Mouse (Mus musculus) spleen, adult 18-20 months (tissue): ENCODE measurements at regions not wholly inside any gene's neighbourhood (a gene's known extent, or its start where the extent isn't known, plus 50 kb on each side); places are given as distances from the start of the nearest gene placed in this dataset.

Experiments used
- DNase-seq, 2 experiments: peaks; one replicate each; pipeline ENCODE4 v3.0.0; 2022; ENCODE audit warnings: mixed read lengths in 2 of 2

DNA sequence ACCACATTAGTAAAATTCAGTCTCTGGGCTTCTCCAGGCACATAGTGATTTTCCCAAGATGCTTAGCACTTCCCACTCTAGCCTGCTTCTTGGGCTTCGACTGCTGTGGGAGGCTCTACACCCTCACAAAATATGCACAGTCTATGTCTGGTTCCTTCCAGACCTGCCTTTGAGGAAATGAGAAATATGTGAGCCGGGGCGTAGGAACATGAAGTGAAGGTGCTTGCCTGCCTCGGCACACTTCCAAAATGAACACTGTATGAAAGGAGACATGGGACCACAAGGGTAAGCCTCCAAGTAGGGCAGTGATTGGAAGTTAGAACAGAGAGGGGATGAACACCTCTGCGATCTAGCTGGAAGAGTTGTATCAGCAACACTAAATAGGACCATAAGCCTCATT, 54.5 kb downstream of the Gm10260 start:
- DNase-seq, result no peak

DNA sequence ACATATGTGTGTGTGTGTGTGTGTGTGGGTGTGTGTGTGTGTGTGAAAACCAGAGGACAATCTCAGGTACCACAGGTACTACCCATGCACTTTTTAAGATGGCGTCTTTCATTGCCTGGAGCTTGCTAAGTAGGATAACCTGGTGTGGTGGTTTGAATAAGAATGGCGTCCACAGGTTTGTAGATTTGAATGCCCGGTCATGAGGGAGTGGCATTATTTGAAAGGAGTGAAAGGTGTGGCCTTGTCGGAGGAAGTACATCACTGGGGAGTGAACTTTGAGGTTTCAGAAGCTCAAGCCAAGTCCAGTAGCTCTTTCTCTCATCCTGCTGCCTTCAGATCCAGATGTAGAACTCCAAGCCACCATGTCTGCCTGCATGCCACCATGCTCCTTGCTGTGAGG, 55.9 kb downstream of the Gm10260 start:
- DNase-seq, result no peak

DNA sequence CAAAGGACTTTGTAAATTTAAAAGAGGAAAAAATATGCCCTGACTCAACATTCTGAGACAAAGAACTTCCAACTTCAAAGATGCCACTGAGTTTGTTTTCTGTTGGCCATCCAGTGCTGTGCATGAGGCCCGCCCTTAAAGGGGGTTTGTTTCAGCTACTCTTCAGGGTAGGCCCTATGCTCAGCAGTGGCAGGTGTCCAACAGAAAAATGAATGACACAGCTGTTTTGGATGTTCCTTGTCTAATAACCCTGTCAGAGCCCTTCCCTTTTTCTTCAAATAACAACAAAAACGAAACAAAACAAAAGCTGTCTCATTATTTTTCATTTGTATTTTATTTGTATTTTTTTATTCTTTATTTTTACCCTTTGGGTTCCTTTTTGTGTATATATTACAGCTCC, 61.5 kb downstream of the Gm10260 start:
- DNase-seq, result no peak

DNA sequence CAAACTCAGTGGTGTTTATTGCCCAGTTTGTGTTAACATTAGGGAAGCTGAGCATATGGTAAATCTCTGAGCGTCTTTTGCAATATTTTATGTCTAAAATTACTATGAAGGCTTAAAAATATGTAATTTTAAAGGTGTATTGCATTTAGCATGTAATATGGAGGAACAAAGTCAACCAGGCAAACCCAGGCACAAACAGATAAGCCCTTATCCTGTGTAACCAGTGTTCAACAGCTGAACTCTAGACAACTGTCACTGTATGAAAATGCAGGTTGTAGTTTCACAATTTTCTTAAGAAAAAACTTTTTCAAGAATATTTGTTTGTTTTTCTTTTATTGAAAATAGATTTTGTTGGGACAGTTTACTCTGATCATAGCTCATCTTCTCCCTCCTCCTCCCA, 62.1 kb downstream of the Gm10260 start:
- no peak for DNase-seq

DNA sequence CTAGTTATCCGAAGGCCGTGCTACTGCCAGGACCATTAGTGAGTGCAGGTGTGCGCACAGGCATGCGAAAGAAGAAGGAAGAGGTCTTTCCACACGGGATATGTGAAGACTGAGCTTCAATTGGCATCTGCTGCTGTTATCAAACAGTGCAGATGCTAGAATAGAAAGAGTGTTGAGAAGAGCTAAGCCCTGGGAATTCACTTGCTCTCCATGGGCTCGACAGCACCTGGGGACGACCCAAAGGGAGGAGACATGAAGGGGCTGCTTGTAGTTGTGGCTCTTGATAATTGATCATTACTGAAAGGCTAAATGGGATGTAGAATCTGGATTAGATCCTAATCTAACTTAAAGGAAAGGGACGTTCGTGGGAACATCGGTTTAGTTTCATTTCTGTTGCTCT, 63.2 kb downstream of the Gm10260 start:
- no peak for DNase-seq

DNA sequence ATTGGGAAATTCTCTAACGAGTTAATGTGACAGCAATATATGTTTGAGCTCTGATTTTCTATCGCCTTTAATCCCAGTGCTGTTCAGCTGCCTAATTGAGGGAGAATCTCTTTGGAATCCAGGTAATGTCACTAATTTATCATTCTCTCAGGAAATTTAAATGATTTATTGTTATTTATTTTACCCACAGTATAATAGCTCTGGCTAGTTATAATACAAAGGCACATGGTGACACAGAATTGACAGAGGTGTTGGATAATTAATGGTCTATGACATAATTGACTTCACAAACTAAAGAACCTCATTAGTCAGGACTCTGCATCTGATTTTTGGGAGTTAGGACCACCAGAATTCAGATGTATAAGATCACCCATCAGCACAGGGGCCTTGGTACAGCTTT, 65.4 kb downstream of the Gm10260 start:
- DNase-seq, result no peak

DNA sequence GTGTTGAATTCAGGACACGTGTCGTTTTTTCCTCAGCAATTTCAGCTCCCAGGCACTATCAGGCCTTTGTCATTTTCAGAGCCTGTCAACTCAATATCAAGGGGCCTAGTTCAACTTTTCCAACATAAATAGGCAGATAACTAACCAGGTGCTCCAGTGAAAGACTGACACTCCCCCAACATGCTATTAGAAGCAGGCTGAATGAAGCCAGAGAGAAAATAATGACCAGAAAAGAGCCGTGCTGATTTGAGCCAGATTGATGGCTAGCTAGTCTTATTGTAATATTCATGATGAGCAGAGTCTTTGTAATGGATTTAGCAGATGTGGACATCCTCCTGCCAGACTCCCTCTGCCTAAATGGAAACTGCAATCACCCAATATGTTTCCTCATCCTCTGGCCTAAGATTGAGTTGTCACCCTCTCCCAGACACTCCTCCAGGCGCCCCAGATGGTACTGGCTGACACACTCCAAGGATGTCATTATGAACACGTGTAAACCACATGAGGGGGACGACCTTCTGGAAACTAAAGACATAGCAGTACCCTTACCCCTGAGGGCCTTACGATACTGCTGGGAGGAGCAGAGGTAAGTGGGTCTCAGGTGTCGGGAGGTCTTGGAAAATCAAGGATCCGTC, 66.0 kb downstream of the Gm10260 start:
- no peak for DNase-seq

DNA sequence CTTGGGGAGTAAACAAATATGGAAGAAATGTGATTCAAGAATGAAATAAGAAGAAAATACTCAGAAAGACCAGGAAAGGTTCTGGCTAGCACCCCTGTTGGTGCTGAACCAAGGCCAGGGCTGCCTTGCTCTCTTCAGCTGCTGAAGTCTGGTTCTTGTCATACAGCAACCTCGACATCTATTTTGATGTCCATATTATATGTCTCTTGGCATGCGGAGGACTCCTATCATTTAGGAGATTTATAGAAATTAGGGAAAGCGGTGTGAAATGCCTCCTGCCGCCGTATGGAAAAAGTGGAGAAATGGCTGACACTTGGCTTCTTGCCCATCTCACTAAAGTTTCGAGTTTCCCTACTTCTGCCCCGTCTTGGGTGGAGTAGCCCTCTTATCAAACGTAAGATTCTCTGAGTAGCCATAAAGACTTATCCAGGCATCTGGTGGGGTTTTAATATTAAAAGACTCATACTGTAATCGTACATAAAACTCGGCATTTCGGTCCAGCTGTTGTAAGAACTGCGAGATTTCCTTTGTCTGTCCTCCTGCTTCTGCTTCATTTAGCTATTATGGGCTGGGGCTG, 72.0 kb downstream of the Gm10260 start:
- no peak for DNase-seq

DNA sequence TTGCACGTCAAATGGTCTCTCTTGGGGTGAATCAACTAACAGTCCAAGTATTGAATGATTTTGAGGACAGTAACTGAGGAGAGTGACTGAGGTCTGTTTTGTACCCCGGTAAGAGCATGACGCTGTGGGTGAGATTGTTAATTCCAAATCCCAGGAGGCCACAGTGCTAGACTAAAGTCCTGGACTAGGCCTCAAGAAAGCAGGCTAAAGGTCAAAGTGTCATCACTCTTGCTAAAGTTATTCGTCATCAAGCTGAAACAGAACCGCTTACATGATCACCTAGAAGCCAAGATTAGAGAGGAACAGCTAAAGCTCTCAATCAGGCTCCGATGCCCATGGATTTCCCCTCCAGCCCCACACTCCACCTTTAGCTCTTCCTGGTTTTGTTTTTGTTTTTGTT, 76.6 kb downstream of the Gm10260 start:
- no peak for DNase-seq

DNA sequence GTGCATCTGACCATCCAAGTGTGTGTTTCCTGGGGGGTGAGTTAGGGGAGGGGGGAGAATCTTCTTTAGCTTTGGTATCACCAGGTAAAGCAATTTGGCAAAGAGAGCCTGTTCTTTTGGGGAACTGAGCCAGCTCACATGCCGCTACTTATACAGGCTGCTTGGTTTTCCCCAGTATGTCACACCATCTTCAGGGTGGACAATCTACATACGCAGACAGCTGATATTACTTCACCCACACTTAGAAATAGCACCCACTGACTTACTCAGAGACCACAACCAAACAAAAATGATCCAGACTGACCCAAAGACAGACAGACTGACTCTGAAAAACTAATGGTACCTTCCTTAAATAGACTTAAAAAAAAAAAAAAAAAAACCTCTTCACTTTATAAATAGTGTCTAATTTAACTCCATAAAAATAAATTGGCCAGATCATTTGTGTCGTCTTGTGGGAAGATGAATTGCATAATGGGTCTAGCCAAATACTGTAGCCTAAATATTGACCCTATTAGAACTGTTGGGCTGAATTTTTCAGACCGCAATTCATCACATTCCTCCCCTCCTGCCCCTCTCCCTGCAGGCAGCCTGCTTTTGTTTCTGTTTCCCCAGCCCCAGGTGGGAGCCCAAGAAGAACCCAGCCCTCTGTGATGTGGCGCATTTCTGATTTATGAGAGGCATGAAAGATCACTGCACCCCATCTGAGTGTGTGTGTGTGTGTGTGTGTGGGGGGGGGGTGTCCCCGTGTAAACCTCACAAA, 79.0 kb downstream of the Gm10260 start:
- DNase-seq, result no peak

DNA sequence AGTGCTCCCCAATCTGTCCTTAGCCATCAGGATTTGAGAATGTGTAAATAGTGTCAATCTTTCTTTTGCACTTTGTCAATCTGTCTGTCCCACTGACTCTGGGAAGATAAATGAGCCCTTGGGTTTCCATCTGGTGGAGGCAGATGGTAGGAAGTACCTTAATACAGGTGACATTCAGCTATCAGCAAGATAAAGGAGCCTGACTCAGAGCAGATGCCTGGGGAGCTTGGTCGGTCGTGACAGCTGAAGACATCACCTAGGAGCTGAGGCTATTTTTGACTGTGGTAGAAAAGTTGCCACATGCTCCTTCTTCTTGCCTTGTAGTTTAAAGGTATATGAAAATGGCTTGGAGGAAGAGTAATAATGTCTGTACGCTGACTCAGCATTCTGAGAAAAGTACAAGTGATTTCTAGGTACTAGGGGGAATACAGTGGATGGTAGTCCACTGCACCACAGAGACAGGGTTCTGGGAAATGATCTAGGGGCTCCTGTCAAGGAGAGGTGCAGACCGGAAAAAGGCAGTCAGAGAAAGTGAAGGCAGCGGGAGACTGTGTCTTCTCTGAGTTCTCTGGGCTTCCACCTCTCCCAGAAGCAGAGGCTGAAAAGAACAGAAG, 80.0 kb downstream of the Gm10260 start:
- no peak for DNase-seq

DNA sequence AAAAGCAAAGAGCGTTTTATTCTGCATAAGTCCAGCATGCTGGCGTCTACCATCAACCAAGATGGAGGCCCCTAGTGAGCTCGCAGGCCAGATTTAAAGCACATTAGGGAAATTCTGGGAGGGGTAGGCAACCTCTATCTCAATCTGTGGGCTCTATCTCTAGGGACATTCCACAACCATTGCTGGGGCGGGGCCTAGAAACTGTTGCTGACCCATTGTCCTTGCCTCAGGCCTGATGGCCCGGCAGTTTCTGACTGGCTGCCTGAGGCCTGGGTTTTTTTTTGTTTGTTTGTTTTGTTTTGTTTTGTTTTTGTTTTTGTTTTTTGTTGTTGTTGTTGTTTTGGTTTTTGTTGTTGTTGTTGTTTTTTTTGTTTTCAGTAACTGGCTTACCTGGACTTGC, 81.4 kb downstream of the Gm10260 start:
- DNase-seq, result no peak

DNA sequence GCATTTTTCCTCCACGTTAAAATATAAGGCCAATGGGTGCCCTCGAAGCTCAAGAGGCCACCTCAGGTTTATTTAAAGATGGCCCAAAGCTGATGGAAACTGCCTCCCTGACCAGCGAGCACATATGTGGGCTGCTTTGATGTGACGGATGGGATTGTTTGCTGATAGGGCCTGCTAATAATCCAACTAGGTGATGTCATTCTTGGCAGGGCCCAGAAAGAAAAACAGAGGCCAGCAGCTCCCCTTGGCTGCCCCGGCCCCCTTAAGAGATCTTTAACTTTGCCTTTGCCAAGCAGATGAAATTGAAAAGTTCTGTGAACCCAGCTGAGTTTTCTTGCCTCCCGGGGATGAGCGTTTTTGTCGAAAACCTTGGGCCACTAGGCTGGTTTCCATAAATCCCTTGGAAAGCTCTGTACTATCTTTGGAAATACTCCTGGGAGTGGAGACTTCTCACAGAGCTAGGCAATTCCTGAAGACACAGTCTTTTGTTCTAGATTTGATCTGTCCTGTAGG, 83.8 kb downstream of the Gm10260 start:
- no peak for DNase-seq

DNA sequence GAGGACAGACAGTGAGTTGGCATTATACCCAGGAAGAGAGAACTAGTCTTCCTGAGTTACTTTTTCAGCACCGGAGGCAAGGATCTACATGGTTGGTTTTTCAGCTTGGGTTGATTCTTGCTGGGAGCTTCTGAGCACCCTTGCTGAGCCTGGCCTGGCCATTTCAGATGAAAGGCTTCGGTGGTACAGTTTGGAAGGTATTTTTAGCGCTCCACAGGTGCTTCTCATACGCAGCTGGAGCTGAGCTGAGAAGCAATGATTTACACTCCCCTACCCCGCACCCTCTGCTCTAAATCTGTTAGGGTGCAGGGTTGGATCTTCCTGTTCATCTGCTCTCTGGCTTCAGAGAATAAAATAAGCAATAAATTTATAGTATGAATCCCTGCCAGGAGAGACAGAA, 87.3 kb downstream of the Gm10260 start:
- no peak for DNase-seq

DNA sequence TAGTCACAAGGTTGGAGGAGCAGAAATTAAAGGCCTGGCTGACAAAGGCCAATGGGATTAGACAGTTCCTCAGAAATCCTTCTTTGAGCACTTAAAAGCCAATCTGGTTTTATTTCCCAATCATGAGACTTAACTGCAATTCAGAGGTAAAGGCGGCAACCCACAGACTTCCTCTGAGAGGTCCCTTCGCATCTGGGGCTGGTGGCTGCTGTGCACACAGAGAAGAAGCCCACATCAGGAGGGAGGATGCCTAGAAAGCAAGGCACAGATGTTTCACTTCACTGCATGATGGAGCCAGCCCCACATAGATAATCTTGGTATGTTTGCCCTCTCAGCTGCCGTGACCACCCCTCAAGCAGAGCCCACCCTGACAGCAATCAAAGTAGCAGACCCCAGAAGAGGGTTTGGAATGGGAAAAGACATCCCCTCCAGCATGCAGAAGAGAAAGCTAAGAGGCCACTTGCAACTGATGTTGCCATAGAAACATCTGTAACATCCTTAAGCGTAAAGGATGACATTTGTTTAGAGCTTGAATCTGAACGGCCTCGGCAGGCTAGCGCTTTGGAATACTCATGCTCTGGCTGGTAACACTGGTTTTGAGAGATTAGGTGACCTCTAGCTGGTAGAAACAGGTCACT, 88.3 kb downstream of the Gm10260 start:
- DNase-seq, result no peak

DNA sequence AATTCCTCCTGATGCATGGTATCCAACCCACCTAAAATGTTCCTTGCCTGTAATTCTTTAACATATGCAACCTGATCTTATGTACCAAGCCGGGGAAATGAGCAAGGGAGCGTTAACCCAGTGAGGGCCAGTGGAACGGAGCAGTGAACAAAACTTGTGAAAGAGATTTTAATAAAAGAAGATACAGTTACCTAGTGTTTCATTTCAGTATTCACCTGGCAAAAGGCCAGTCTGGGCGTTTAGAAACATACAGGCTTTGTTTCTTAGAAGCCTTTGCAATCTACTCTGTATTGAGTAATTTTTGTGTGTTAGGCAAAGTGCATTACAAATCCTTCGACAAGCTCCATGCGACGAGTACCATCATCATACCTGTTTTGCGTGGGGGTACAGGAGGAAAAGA, 91.1 kb downstream of the Gm10260 start:
- DNase-seq, result no peak

DNA sequence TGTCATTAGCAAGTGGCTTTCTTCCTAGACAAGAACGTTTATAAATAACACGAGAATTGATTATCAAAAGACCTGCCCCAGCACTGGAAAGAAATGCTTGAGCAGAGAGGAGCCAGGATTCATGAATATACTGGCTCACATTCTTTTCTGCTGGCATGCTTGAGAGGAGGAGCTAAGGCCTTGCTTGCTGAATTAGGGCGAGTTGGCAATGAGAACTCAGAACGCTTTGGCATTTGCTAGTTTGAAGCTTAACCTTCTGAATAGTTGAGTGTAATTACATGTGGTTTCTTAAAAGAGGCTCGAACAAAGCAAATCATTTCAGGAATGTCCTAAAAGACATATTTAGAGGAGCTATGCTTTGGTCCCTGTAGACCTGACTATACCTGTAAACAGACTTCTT, 91.5 kb downstream of the Gm10260 start:
- no peak for DNase-seq

DNA sequence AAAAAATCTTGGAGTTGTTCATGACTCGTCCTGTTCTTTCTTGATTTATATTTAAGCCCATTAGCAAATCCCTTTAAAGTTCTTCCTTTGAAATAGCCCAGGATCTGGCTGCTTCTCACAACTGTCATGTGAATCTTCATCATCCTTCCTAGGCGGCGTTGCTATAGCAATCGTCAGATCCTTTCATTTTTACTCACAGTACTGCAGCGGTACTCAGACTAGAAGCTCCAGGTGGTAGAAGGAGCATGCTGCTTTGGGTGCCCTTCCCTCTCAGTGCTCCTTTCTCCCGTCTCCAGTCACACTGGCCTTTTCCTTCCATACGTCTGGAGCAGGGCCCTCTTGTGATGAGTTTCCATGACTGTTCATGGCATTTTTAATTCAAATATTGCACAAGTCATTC, 93.1 kb downstream of the Gm10260 start:
- DNase-seq, result no peak

DNA sequence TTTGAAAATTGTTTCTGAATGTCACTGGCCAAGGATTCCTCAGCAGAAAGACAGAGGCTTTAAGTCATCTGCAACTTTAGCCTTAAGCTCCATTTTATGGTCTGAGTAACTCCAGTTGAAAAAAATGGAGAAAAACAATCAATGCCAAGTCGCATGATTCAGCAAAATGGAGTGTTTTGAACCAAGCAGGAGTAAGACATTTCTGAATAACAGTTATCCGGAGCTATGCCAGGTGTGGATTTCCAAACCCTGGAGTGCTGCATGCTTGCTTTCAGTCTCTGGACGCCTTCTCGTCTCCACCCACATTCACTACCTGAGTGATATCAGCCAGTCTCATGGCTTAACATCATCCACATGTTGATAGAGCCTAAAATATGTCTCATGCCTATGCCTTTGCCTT, 93.7 kb downstream of the Gm10260 start:
- DNase-seq, result no peak

DNA sequence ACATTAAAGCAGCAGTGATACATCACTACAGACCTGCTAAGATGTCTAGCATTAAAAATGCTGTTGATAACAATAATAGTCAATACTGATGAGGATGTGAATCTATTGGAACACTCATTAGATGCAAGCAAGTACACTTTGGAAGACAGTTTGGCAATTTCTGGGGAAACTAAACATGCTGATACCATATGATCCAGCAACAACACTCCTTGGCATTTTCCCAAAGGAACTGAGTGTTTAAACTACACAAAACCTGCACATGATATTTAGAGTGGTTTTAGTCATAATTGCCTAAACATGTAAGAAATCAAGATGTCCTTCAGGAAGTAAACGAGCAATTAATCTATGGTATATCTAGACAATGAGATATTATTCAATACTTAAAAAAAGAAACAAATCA, 95.2 kb downstream of the Gm10260 start:
- DNase-seq, result no peak

DNA sequence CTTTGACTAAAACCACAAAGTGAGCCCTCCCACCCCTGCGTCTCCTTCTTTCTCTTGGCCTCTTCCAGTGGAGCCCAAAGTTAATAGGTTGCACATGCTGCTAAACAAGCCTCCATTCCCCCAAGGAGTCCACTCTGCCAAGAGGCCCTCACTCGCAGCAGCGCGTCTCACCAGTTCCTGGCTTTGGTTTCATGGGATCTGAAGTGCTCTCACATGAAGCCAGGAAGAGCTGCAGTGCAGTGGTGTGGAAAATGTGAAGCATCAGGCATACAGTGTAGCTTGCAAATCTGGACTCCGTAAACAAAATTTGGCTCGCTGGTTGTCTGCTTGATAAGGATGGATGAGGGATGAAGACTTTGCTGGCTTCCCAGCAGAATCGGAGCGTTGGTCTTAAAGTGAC, 97.7 kb downstream of the Gm10260 start:
- DNase-seq, result no peak

DNA sequence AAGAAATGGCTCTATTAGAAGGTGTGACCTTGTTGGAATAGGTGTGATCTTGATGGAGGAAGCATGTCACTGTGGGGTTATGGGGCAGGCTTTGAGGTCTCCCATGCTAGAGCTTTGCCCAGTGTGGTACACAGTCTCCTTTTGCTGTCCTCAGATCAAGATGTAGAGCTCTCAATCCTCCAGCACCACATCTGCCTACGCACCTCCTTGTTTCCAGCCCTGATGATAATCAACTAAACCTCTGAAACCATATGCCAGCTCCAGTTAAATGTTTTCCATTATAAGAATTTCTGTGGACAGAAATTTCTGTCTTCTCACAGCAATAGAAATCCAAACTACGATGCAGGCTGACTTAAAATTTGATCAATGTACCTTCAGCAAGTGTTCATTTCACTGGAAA, 103.8 kb downstream of the Gm10260 start:
- no peak for DNase-seq

DNA sequence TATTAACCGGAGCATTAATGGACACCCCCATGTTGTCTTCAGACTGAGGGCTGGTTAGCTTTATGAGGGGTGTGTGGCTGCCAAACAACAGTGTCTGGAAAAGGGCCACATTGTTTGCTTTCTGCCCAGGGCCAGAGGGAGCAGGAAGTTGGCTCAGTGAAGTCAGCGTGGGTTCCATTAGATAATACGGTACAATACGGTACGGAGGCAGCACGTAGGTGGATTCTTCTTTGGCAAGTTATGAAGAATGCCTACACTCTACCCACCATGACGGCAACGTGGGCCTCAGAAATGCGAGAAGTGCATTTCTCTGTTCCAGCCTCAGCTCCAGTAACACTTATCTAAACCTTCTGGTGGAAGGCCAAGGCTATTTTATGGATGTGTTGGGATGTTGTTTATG, 108.2 kb downstream of the Gm10260 start:
- DNase-seq, result no peak
